ENCODE assay signal across 27 mouse cellular contexts in genomic region chr9:75219942-75220341, GRCm38 (mm10). TPM values are rescaled to one million over a fixed set of nuclear protein-coding genes. Genes with fewer than 3 reads are reported as not detected.
DNase-seq lines count a peak whose midpoint lies in the region; TF ChIP-seq lines count a peak whose summit lies in the region.
"Had no signal": no experiment of that assay in that cellular context is flagged by ENCODE, and none has a peak within 500 bp of the region (broad histone marks: within the 10 kb centered on the region; RNA-seq: fewer than 3 reads in every experiment).

No protein-coding gene starts in this region.

- H3K4me3 ChIP-seq in left cerebral cortex, adult 2 months: no peak overlapping the region
- H3K4me3 ChIP-seq: erythroblast, embryonic 14.5 days; gastrocnemius, adult 2 months; heart, adult 2 months; heart, embryonic 13.5 days; liver, embryonic 13.5 days; midbrain, embryonic 12.5 days; myocyte; neural tube, embryonic 12.5 days had no signal

- TF ChIP-seq CTCF in left cerebral cortex, adult 2 months (IDR thresholded peaks at IDR 0.05): no peak

- intact Hi-C loops in left cerebral cortex, adult 2 months (cut with DNase I): loop anchor here (2.0 kb wide), 1 partner anchor 41 kb away; no protein-coding TSS in a partner anchor

- peak; percentile 62 for DNase-seq in heart, adult 11 months
- DNase-seq in heart, adult 9 months (ENCODE audit: low spot score in 2 of 2): no peak
- peak; percentile 84 for DNase-seq in brain, adult 2 months (ENCODE audit: low read depth, low spot score)
- DNase-seq in left cerebral cortex, adult 2 months (ENCODE audit: extremely low spot score in 1 of 2, low spot score in 2 of 2): peak; percentile 62 to 69
- DNase-seq in right cerebral cortex, postnatal 25 days: peak; percentile 63
- no peak for DNase-seq in T-cell, adult 2 months (ENCODE audit: low spot score)
- no peak for DNase-seq in spleen, postnatal 36 days (ENCODE audit: low spot score in 2 of 2)
- DNase-seq: adrenal gland, adult 8-10 months; cerebellum, adult 9-10 months; forebrain, postnatal 0 days; gastrocnemius, adult 2 months; gastrocnemius, postnatal 36 days; heart, adult 2 months; heart, postnatal 10 days; kidney, adult 9 months; kidney, postnatal 10 days; liver, embryonic 13.5 days; lung, adult 18-20 months; lung, postnatal 4 days; thymus, adult 2 months; thymus, postnatal 4 days had no signal

- peak overlapping the region; percentile 87 for H3K27ac ChIP-seq in left cerebral cortex, adult 2 months
- H3K27ac ChIP-seq: gastrocnemius, adult 2 months; heart, adult 2 months; heart, embryonic 13.5 days; hindbrain, embryonic 14.5 days; liver, embryonic 13.5 days; midbrain, embryonic 12.5 days; neural tube, embryonic 12.5 days had no signal

RNA-seq across cellular contexts. Expression of gene Myo5c, which starts 11.9 kb away (rescaled TPM):
- 1 to 10 TPM; 7.0 to 7.2 TPM for total RNA-seq in left cerebral cortex, adult 2 months (2021)

Comparison
In these comparisons a context has a peak if more than half of its experiments do, and no peak if none do; other contexts are left out.
1. DNase-seq: peak in heart, adult 11 months (single experiment), brain, adult 2 months (single experiment), left cerebral cortex, adult 2 months (2 of 2) and right cerebral cortex, postnatal 25 days (single experiment); none in heart, adult 9 months (0 of 2), T-cell, adult 2 months (single experiment) and spleen, postnatal 36 days (0 of 2).